ENCODE assay signal across 34 mouse cellular contexts in the genomic region with DNA sequence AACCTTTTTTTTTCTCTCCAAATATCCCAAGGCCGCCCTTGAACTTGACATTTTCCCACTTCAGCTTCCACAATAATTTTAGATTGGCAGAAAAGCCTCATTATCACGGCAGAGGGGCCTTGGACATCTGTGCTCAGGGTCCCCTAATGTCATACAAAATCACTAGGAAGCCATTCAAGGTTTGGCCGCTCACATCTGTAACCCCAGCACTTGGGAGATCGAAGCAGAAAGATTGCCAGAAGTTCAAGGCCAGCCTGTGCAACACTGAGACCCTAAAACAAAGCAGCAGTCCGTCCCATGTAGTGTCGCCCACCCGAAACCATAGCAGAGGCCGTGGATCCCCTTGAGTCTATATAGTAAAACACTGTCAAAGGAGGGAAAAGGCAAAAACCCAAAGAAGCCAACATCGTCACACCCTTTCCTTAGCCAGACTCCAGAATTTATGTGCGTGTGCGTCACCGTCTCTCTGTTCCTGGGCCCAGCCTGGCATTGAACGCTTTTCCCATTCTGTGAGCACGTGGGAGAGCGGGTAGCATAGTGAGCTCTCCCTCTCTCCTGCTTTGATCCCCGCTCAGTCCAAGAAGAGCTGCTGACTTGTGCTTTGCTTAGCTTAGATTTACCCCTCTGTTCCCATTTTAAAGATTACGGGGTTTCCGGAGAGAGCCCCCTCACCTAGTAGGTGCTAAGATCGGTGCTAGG.
DNase-seq lines count a peak whose midpoint lies in the region; ATAC-seq and TF ChIP-seq lines count a peak whose summit lies in the region.
"Had no signal": no experiment of that assay in that cellular context is flagged by ENCODE, and none has a peak within 500 bp of the region (broad histone marks: within the 10 kb centered on the region; RNA-seq: fewer than 3 reads in every experiment).

No protein-coding gene starts in this region.

- no peaks in the 10 kb centered on the region; the same call in 1 of the 2 replicates for H3K27me3 ChIP-seq in kidney, embryonic 15.5 days
- no peaks in the 10 kb centered on the region for H3K27me3 ChIP-seq in midbrain, embryonic 11.5 days (ENCODE audit: control insufficient read depth, insufficient read depth, low read length)
- no peaks in the 10 kb centered on the region for H3K27me3 ChIP-seq in midbrain, postnatal 0 days (ENCODE audit: insufficient read depth, low read length)
- H3K27me3 ChIP-seq: embryonic facial prominence, embryonic 13.5 days; hindbrain, embryonic 12.5 days; intestine, embryonic 15.5 days; limb, embryonic 15.5 days; liver, embryonic 13.5 days; neural tube, embryonic 12.5 days had no signal

- TF ChIP-seq CTCF in midbrain, postnatal 0 days (IDR thresholded peaks at IDR 0.05) = no peak

- H3K36me3 ChIP-seq in kidney, embryonic 15.5 days = no peaks in the 10 kb centered on the region
- no peaks in the 10 kb centered on the region for H3K36me3 ChIP-seq in midbrain, embryonic 11.5 days (ENCODE audit: control insufficient read depth, insufficient read depth, low read length)
- H3K36me3 ChIP-seq in midbrain, postnatal 0 days (ENCODE audit: insufficient read depth, low read length) = no peaks in the 10 kb centered on the region
- H3K36me3 ChIP-seq: embryonic facial prominence, embryonic 13.5 days; forebrain, embryonic 10.5 days; hindbrain, embryonic 12.5 days; intestine, embryonic 15.5 days; limb, embryonic 10.5 days; limb, embryonic 15.5 days; liver, embryonic 13.5 days; midbrain, embryonic 10.5 days; neural tube, embryonic 12.5 days had no signal

- 70% methylated on average over 19 of the region's 19 CpGs for WGBS in kidney, embryonic 15.5 days
- WGBS in midbrain, embryonic 11.5 days = 89% methylated on average over 19 of the region's 19 CpGs
- 92% methylated on average over 19 of the region's 19 CpGs for WGBS in midbrain, postnatal 0 days

- no peaks in the 10 kb centered on the region for H3K9me3 ChIP-seq in kidney, embryonic 15.5 days (replicated peaks)
- no peaks in the 10 kb centered on the region for H3K9me3 ChIP-seq in midbrain, embryonic 11.5 days (ENCODE audit: control insufficient read depth, low read length)
- H3K9me3 ChIP-seq in midbrain, postnatal 0 days (ENCODE audit: low read length) = no peaks in the 10 kb centered on the region
- H3K9me3 ChIP-seq: embryonic facial prominence, embryonic 13.5 days; forebrain, embryonic 10.5 days; hindbrain, embryonic 12.5 days; intestine, embryonic 15.5 days; limb, embryonic 10.5 days; limb, embryonic 15.5 days; liver, embryonic 13.5 days; midbrain, embryonic 10.5 days; neural tube, embryonic 12.5 days had no signal

- peak overlapping the region; percentile 37; the same call in 1 of the 2 replicates for H3K27ac ChIP-seq in kidney, embryonic 15.5 days
- H3K27ac ChIP-seq in midbrain, embryonic 11.5 days (ENCODE audit: low read depth, low read length) = no peak overlapping the region
- no peak overlapping the region for H3K27ac ChIP-seq in midbrain, postnatal 0 days (ENCODE audit: low read depth, low read length)
- H3K27ac ChIP-seq: embryonic facial prominence, embryonic 13.5 days; forebrain, embryonic 10.5 days; gastrocnemius, adult 2 months; hindbrain, embryonic 12.5 days; hindbrain, postnatal 0 days; intestine, embryonic 15.5 days; limb, embryonic 10.5 days; limb, embryonic 15.5 days; liver, embryonic 13.5 days; midbrain, embryonic 10.5 days; neural tube, embryonic 12.5 days had no signal

- H3K4me1 ChIP-seq in kidney, embryonic 15.5 days = peaks cover 13% of the 10 kb centered on the region; the same call in 1 of the 2 replicates
- no peaks in the 10 kb centered on the region for H3K4me1 ChIP-seq in midbrain, embryonic 11.5 days (ENCODE audit: control insufficient read depth, insufficient read depth, low read length)
- H3K4me1 ChIP-seq in midbrain, postnatal 0 days (ENCODE audit: insufficient read depth, low read length) = no peaks in the 10 kb centered on the region
- H3K4me1 ChIP-seq: forebrain, embryonic 10.5 days; hindbrain, embryonic 12.5 days; liver, embryonic 13.5 days; midbrain, embryonic 10.5 days; neural tube, embryonic 12.5 days had no signal

- H3K4me2 ChIP-seq in kidney, embryonic 15.5 days = no peak overlapping the region
- H3K4me2 ChIP-seq in midbrain, embryonic 11.5 days = no peak overlapping the region
- no peak overlapping the region for H3K4me2 ChIP-seq in midbrain, postnatal 0 days (ENCODE audit: low read depth, low read length, poor library complexity, severe bottlenecking)
- H3K4me2 ChIP-seq: embryonic facial prominence, embryonic 13.5 days; heart, embryonic 11.5 days; hindbrain, embryonic 12.5 days; intestine, embryonic 15.5 days; limb, embryonic 15.5 days; liver, embryonic 13.5 days; neural tube, embryonic 12.5 days had no signal

- no peak overlapping the region for H3K9ac ChIP-seq in kidney, embryonic 15.5 days
- H3K9ac ChIP-seq in midbrain, embryonic 11.5 days (ENCODE audit: low read length) = no peak overlapping the region
- H3K9ac ChIP-seq in midbrain, postnatal 0 days (replicated peaks; ENCODE audit: low read length, poor library complexity, severe bottlenecking) = no peak overlapping the region
- H3K9ac ChIP-seq: embryonic facial prominence, embryonic 13.5 days; hindbrain, embryonic 12.5 days; intestine, embryonic 15.5 days; limb, embryonic 15.5 days; liver, embryonic 13.5 days; neural tube, embryonic 12.5 days had no signal

- DNase-seq in kidney, postnatal 4 days = no peak
- peak; percentile 31 for DNase-seq in midbrain, embryonic 11.5 days (ENCODE audit: low spot score, missing footprints)
- no peak for DNase-seq in midbrain, postnatal 0 days (ENCODE audit: low spot score)
- DNase-seq in adrenal gland, adult 2 months = peak; percentile 89
- peak; percentile 81 to 86 for DNase-seq in adrenal gland, postnatal 36 days
- DNase-seq in right cerebral cortex, postnatal 4 days = no peak
- no peak for DNase-seq in kidney, adult 18-20 months
- DNase-seq: cerebellum, adult 11-12 months; cerebellum, adult 9-11 months; gastrocnemius, adult 2 months; gastrocnemius, postnatal 36 days; heart, adult 18-20 months; heart, postnatal 36 days; kidney, postnatal 36 days; layer of hippocampus, postnatal 36 days; liver, embryonic 13.5 days; lung, adult 18-20 months; right cerebral cortex, adult 18-20 months; thymus, postnatal 14 days had no signal

- ATAC-seq in kidney, embryonic 15.5 days (replicated peaks; ENCODE audit: low FRiP score) = no peak
- ATAC-seq in midbrain, embryonic 11.5 days (ENCODE audit: low FRiP score) = no peak
- no peak for ATAC-seq in midbrain, postnatal 0 days (ENCODE audit: low FRiP score)
- ATAC-seq: activated CD4-positive, CD25-positive, alpha-beta regulatory T cell, adult 4 months; forebrain, embryonic 16.5 days; hindbrain, postnatal 0 days; intestine, embryonic 15.5 days; midbrain, embryonic 16.5 days had no signal

- H3K4me3 ChIP-seq in kidney, embryonic 15.5 days (replicated peaks) = no peak overlapping the region
- no peak overlapping the region for H3K4me3 ChIP-seq in midbrain, embryonic 11.5 days (ENCODE audit: low read depth, low read length)
- H3K4me3 ChIP-seq in midbrain, postnatal 0 days (ENCODE audit: low read depth, low read length) = no peak overlapping the region
- H3K4me3 ChIP-seq: embryonic facial prominence, embryonic 13.5 days; forebrain, embryonic 10.5 days; gastrocnemius, adult 2 months; hindbrain, embryonic 12.5 days; intestine, embryonic 15.5 days; limb, embryonic 10.5 days; limb, embryonic 15.5 days; liver, embryonic 13.5 days; midbrain, embryonic 10.5 days; myocyte; neural tube, embryonic 12.5 days had no signal

Comparison
In these comparisons a context has a peak if more than half of its experiments do, and no peak if none do; other contexts are left out.
1. DNase-seq: peak in midbrain, embryonic 11.5 days (single experiment), adrenal gland, adult 2 months (single experiment) and adrenal gland, postnatal 36 days (2 of 2); none in kidney, postnatal 4 days (0 of 2), midbrain, postnatal 0 days (single experiment), right cerebral cortex, postnatal 4 days (single experiment) and kidney, adult 18-20 months (single experiment).